In genomic region chr14:77141324-77142282, GRCm38 (mm10) we compare ENCODE assay signal across 8 mouse cellular contexts. TPM values are rescaled to one million over a fixed set of nuclear protein-coding genes. Genes with fewer than 3 reads are reported as not detected.
DNase-seq lines count a peak whose midpoint lies in the region; ATAC-seq and TF ChIP-seq lines count a peak whose summit lies in the region.

No protein-coding gene starts in this region.

- peak; percentile 53; the same call in 1 of the 2 replicates for ATAC-seq in granulocyte monocyte progenitor cell, adult 5-6 weeks (replicated peaks; ENCODE audit: poor library complexity, severe bottlenecking)
- ATAC-seq in intestine, postnatal 0 days: peak; percentile 43; the same call in 1 of the 2 replicates
- peak; percentile 86; the same call in 1 of the 2 replicates for ATAC-seq in neural tube, embryonic 12.5 days (ENCODE audit: low FRiP score, low read depth)

- H3K4me1 ChIP-seq in cortical plate, adult 2 months (ENCODE audit: control insufficient read depth, insufficient read depth, low read length): no peaks in the 10 kb centered on the region
- H3K4me1 ChIP-seq in intestine, postnatal 0 days (replicated peaks; ENCODE audit: control insufficient read depth, insufficient read depth, low read length): no peaks in the 10 kb centered on the region
- H3K4me1 ChIP-seq in liver, adult 2 months (ENCODE audit: control insufficient read depth, insufficient read depth, low read length): no peaks in the 10 kb centered on the region
- peaks cover 3% of the 10 kb centered on the region; the same call in 1 of the 2 replicates for H3K4me1 ChIP-seq in neural tube, embryonic 12.5 days

- no peaks in the 10 kb centered on the region for H3K36me3 ChIP-seq in intestine, postnatal 0 days (ENCODE audit: control insufficient read depth, insufficient read depth)
- no peaks in the 10 kb centered on the region for H3K36me3 ChIP-seq in liver, adult 2 months (ENCODE audit: control insufficient read depth, insufficient read depth, low read length)
- H3K36me3 ChIP-seq in neural tube, embryonic 12.5 days: no peaks in the 10 kb centered on the region

- peak; percentile 46; the same call in 1 of the 2 replicates for TF ChIP-seq CTCF in cortical plate, adult 2 months (IDR thresholded peaks at IDR 0.05; ENCODE audit: extremely low read depth, insufficient read depth, low read length)
- peak; percentile 79 for TF ChIP-seq CTCF in intestine, postnatal 0 days (IDR thresholded peaks at IDR 0.05; ENCODE audit: low read depth)
- TF ChIP-seq CTCF in liver, adult 2 months (IDR thresholded peaks at IDR 0.05; ENCODE audit: low read depth, low read length): peak; percentile 34; the same call in 1 of the 2 replicates

- 29% methylated on average over 17 of the region's 17 CpGs for WGBS in intestine, postnatal 0 days
- 31% methylated on average over 17 of the region's 17 CpGs for WGBS in liver, adult 2 months
- WGBS in neural tube, embryonic 12.5 days: 33% methylated on average over 17 of the region's 17 CpGs

- H3K27ac ChIP-seq in cortical plate, adult 2 months (ENCODE audit: insufficient read depth, low read length): no peak overlapping the region
- H3K27ac ChIP-seq in intestine, postnatal 0 days (ENCODE audit: low read depth, low read length): no peak overlapping the region
- H3K27ac ChIP-seq in liver, adult 2 months (replicated peaks; ENCODE audit: insufficient read depth, low read depth, low read length): no peak overlapping the region
- no peak overlapping the region for H3K27ac ChIP-seq in neural tube, embryonic 12.5 days

- no peak overlapping the region for H3K4me2 ChIP-seq in intestine, postnatal 0 days (replicated peaks; ENCODE audit: low read depth)
- no peak overlapping the region for H3K4me2 ChIP-seq in neural tube, embryonic 12.5 days (replicated peaks)

- H3K79me2 ChIP-seq in liver, adult 2 months (ENCODE audit: control insufficient read depth, insufficient read depth, low read length): no peaks in the 10 kb centered on the region

- H3K4me3 ChIP-seq in cortical plate, adult 2 months (ENCODE audit: insufficient read depth, low read length): no peak overlapping the region
- no peak overlapping the region for H3K4me3 ChIP-seq in intestine, postnatal 0 days (ENCODE audit: low read depth, low read length)
- H3K4me3 ChIP-seq in liver, adult 2 months (ENCODE audit: insufficient read depth, low read depth, low read length): no peak overlapping the region
- H3K4me3 ChIP-seq in neural tube, embryonic 12.5 days: no peak overlapping the region

- TF ChIP-seq POLR2A in cortical plate, adult 2 months (IDR thresholded peaks at IDR 0.05; ENCODE audit: extremely low read depth, insufficient read depth, low read length): no peak
- TF ChIP-seq POLR2A in liver, adult 2 months (IDR thresholded peaks at IDR 0.05; ENCODE audit: extremely low read depth, insufficient read depth, low read length): no peak

- no peaks in the 10 kb centered on the region for H3K27me3 ChIP-seq in intestine, postnatal 0 days (replicated peaks; ENCODE audit: control insufficient read depth, insufficient read depth, low read length)
- H3K27me3 ChIP-seq in liver, adult 2 months (ENCODE audit: control insufficient read depth, insufficient read depth, low read length): no peaks in the 10 kb centered on the region
- no peaks in the 10 kb centered on the region for H3K27me3 ChIP-seq in neural tube, embryonic 12.5 days (replicated peaks)

- DNase-seq in 3134 (ENCODE audit: extremely low read depth, insufficient read length, low spot score): peak; percentile 14
- peak; percentile 35 for DNase-seq in T-cell, adult 2 months (ENCODE audit: low spot score)
- peak; percentile 65 for DNase-seq in liver, adult 2 months (ENCODE audit: extremely low read depth, low read depth, low spot score)
- peak; percentile 58 for DNase-seq in testis, postnatal 14 days (ENCODE audit: low spot score)

- no peak overlapping the region for H3K9ac ChIP-seq in intestine, postnatal 0 days (ENCODE audit: low read depth, low read length)
- no peak overlapping the region for H3K9ac ChIP-seq in liver, adult 2 months (ENCODE audit: low read depth, low read length)
- H3K9ac ChIP-seq in neural tube, embryonic 12.5 days: no peak overlapping the region

- H3K9me3 ChIP-seq in intestine, postnatal 0 days (ENCODE audit: control insufficient read depth): no peaks in the 10 kb centered on the region
- no peaks in the 10 kb centered on the region for H3K9me3 ChIP-seq in neural tube, embryonic 12.5 days

RNA-seq across cellular contexts. Expression of gene Enox1, which starts 15.0 kb away (rescaled TPM):
- 17.2 and 17.8 TPM in 2 replicates for polyA plus RNA-seq in cortical plate, adult 2 months (2012; rRNA removed)
- total RNA-seq in granulocyte monocyte progenitor cell, adult 5-6 weeks (2014; fragmentation: Nextera tagmentation): not detected in 2 replicates
- not detected in 2 replicates for total RNA-seq in granulocyte monocyte progenitor cell, adult 5-6 weeks (2017)
- polyA plus RNA-seq in intestine, postnatal 0 days (2015; fragmentation: Nextera tagmentation; extraction: Ambion mirVana): 1.7 and 1.9 TPM in 2 replicates
- 0.07 and 0.09 TPM in 2 replicates for total RNA-seq in liver, adult 2 months (2014; rRNA removed)
- polyA plus RNA-seq in liver, adult 2 months (2012; rRNA removed): not detected in 2 replicates
- polyA plus RNA-seq in neural tube, embryonic 12.5 days (2016; fragmentation: Nextera tagmentation; extraction: Ambion mirVana): 35.4 and 37.1 TPM in 2 replicates

Comparison
In these comparisons a context has a peak if more than half of its experiments do, and no peak if none do; other contexts are left out.
1. DNase-seq: peak in every context shown above with its lines; median percentile 65 in liver, adult 2 months; 58 in testis, postnatal 14 days; 35 in T-cell, adult 2 months; 14 in 3134.